Mouse (Mus musculus): ENCODE results near the gene Rpl27a. TPM values are rescaled to one million over a fixed set of nuclear protein-coding genes. Genes with fewer than 3 reads are reported as not detected.

The Rpl27a gene
- total and polyA plus RNA-seq, 3 experiments = 402 to 9,138 (median 833) TPM

- H3K27me3 ChIP-seq (ENCODE audit: insufficient read depth, low read length) = peaks cover 66% of the 10 kb centered on the region
Observed at GRCm38 (mm10) chr7:109534921-109535320, 16.0 kb downstream of the Rpl27a start.

GRCm38 (mm10) chr7:109536451-109536946 lies 17.6 kb downstream of the Rpl27a start:
- H3K4me3 ChIP-seq (ENCODE audit: low read depth, low read length) = no peak overlapping the region
- H3K36me3 ChIP-seq (replicated peaks) = no peaks in the 10 kb centered on the region
- ATAC-seq (ENCODE audit: extremely low read depth, insufficient number of reproducible peaks, low FRiP score, poor library complexity, severe bottlenecking) = no peak
- no peaks in the 10 kb centered on the region for H3K9me3 ChIP-seq (replicated peaks)
- peaks cover 10% of the 10 kb centered on the region; the same call in 1 of the 2 replicates for H3K4me1 ChIP-seq (ENCODE audit: insufficient read depth, low read depth, low read length)
- TF ChIP-seq GATA2 (IDR thresholded peaks at IDR 0.05; ENCODE audit: borderline replicate concordance, low read depth, low read length) = no peak
- no peak for TF ChIP-seq POLR2AphosphoS5 (IDR thresholded peaks at IDR 0.05; ENCODE audit: insufficient replicate concordance, low read depth, low read length)
- TF ChIP-seq TAL1 (conservative IDR thresholded peaks at IDR 0.05; ENCODE audit: low read depth, low read length) = no peak
- no peak for TF ChIP-seq CTCF (IDR thresholded peaks at IDR 0.05; ENCODE audit: low read depth, low read length)
- TF ChIP-seq GATA1 (IDR thresholded peaks at IDR 0.05; ENCODE audit: borderline replicate concordance, low read length) = no peak
- DNase-seq (ENCODE audit: low spot score) = no peak
- H3K27me3 ChIP-seq (ENCODE audit: insufficient read depth, low read length) = peaks cover 66% of the 10 kb centered on the region

More at GRCm38 (mm10) chr7:109534921-109535320, 16.0 kb downstream of the Rpl27a start:
- H3K4me1 ChIP-seq (ENCODE audit: insufficient read depth, low read depth, low read length) = peaks cover 12% of the 10 kb centered on the region; the same call in 1 of the 2 replicates
- TF ChIP-seq GATA1 (IDR thresholded peaks at IDR 0.05; ENCODE audit: borderline replicate concordance, low read length) = no peak
- H3K4me3 ChIP-seq (ENCODE audit: low read depth, low read length) = no peak overlapping the region
- DNase-seq (ENCODE audit: low spot score) (no peak), ATAC-seq (ENCODE audit: extremely low read depth, insufficient number of reproducible peaks, low FRiP score, poor library complexity, severe bottlenecking) (no peak)
- H3K36me3 ChIP-seq (replicated peaks) = no peaks in the 10 kb centered on the region
- no peaks in the 10 kb centered on the region for H3K9me3 ChIP-seq (replicated peaks)

- Histone ChIP-seq H3K4me3 (ENCODE audit: low read depth, low read length) (no peak overlapping the region), H3K4me1 (ENCODE audit: insufficient read depth, low read depth, low read length) (no peaks in the 10 kb centered on the region), H3K9me3 (replicated peaks) (no peaks in the 10 kb centered on the region), H3K36me3 (replicated peaks) (no peaks in the 10 kb centered on the region), H3K27me3 (ENCODE audit: insufficient read depth, low read length) (peaks cover 36% of the 10 kb centered on the region)
- TF ChIP-seq GATA1 (IDR thresholded peaks at IDR 0.05; ENCODE audit: borderline replicate concordance, low read length) (no peak), CTCF (IDR thresholded peaks at IDR 0.05; ENCODE audit: low read depth, low read length) (no peak), POLR2AphosphoS5 (IDR thresholded peaks at IDR 0.05; ENCODE audit: insufficient replicate concordance, low read depth, low read length) (no peak), GATA2 (IDR thresholded peaks at IDR 0.05; ENCODE audit: borderline replicate concordance, low read depth, low read length) (no peak), TAL1 (conservative IDR thresholded peaks at IDR 0.05; ENCODE audit: low read depth, low read length) (no peak)
- DNase-seq (ENCODE audit: low spot score) (no peak), ATAC-seq (ENCODE audit: extremely low read depth, insufficient number of reproducible peaks, low FRiP score, poor library complexity, severe bottlenecking) (no peak)
Observed at GRCm38 (mm10) chr7:109540902-109541301, 22.0 kb downstream of the Rpl27a start.

GRCm38 (mm10) chr7:109541609-109542363 lies 22.8 kb downstream of the Rpl27a start:
- ATAC-seq (ENCODE audit: extremely low read depth, insufficient number of reproducible peaks, low FRiP score, poor library complexity, severe bottlenecking) = no peak
- TF ChIP-seq GATA1 (IDR thresholded peaks at IDR 0.05; ENCODE audit: borderline replicate concordance, low read length) (no peak), CTCF (IDR thresholded peaks at IDR 0.05; ENCODE audit: low read depth, low read length) (no peak)
- Histone ChIP-seq H3K4me1 (ENCODE audit: insufficient read depth, low read depth, low read length) (no peaks in the 10 kb centered on the region), H3K4me3 (ENCODE audit: low read depth, low read length) (no peak overlapping the region; the same call in 1 of the 2 replicates), H3K9me3 (replicated peaks) (no peaks in the 10 kb centered on the region), H3K36me3 (replicated peaks) (no peaks in the 10 kb centered on the region), H3K27me3 (ENCODE audit: insufficient read depth, low read length) (peaks cover 33% of the 10 kb centered on the region)
- no peak for DNase-seq (ENCODE audit: low spot score)

- no peaks in the 10 kb centered on the region for H3K36me3 ChIP-seq (replicated peaks)
- ATAC-seq (ENCODE audit: extremely low read depth, insufficient number of reproducible peaks, low FRiP score, poor library complexity, severe bottlenecking) = no peak
- no peaks in the 10 kb centered on the region for H3K4me1 ChIP-seq (ENCODE audit: insufficient read depth, low read depth, low read length)
- DNase-seq (ENCODE audit: low spot score) = no peak
- no peak overlapping the region; the same call in 1 of the 2 replicates for H3K4me3 ChIP-seq (ENCODE audit: low read depth, low read length)
- H3K27me3 ChIP-seq (ENCODE audit: insufficient read depth, low read length) = peaks cover 30% of the 10 kb centered on the region
- no peak for TF ChIP-seq GATA1 (IDR thresholded peaks at IDR 0.05; ENCODE audit: borderline replicate concordance, low read length)
- TF ChIP-seq CTCF (IDR thresholded peaks at IDR 0.05; ENCODE audit: low read depth, low read length) = no peak
- no peak for TF ChIP-seq POLR2AphosphoS5 (IDR thresholded peaks at IDR 0.05; ENCODE audit: insufficient replicate concordance, low read depth, low read length)
- TF ChIP-seq GATA2 (IDR thresholded peaks at IDR 0.05; ENCODE audit: borderline replicate concordance, low read depth, low read length) = no peak
- no peak for TF ChIP-seq TAL1 (conservative IDR thresholded peaks at IDR 0.05; ENCODE audit: low read depth, low read length)
- H3K9me3 ChIP-seq (replicated peaks) = no peaks in the 10 kb centered on the region
Observed at GRCm38 (mm10) chr7:109542364-109542628, 23.3 kb downstream of the Rpl27a start.

- H3K4me3 ChIP-seq (ENCODE audit: low read depth, low read length) = no peak overlapping the region
- H3K36me3 ChIP-seq (replicated peaks) = no peaks in the 10 kb centered on the region
- no peaks in the 10 kb centered on the region for H3K9me3 ChIP-seq (replicated peaks)
- H3K27me3 ChIP-seq (ENCODE audit: insufficient read depth, low read length) = peaks cover 23% of the 10 kb centered on the region
- no peak for ATAC-seq (ENCODE audit: extremely low read depth, insufficient number of reproducible peaks, low FRiP score, poor library complexity, severe bottlenecking)
- no peak for TF ChIP-seq POLR2AphosphoS5 (IDR thresholded peaks at IDR 0.05; ENCODE audit: insufficient replicate concordance, low read depth, low read length)
- TF ChIP-seq CTCF (IDR thresholded peaks at IDR 0.05; ENCODE audit: low read depth, low read length) = no peak
- TF ChIP-seq TAL1 (conservative IDR thresholded peaks at IDR 0.05; ENCODE audit: low read depth, low read length) = no peak
- no peak for TF ChIP-seq GATA2 (IDR thresholded peaks at IDR 0.05; ENCODE audit: borderline replicate concordance, low read depth, low read length)
- no peak for TF ChIP-seq GATA1 (IDR thresholded peaks at IDR 0.05; ENCODE audit: borderline replicate concordance, low read length)
- DNase-seq (ENCODE audit: low spot score) = no peak
- no peaks in the 10 kb centered on the region for H3K4me1 ChIP-seq (ENCODE audit: insufficient read depth, low read depth, low read length)
Observed at GRCm38 (mm10) chr7:109544792-109545191, 25.8 kb downstream of the Rpl27a start.
